Mouse (Mus musculus): ENCODE data around the gene Trpc2. TPM values are rescaled to one million over a fixed set of nuclear protein-coding genes. Genes with fewer than 3 reads are reported as not detected.

Gene Trpc2
- polyA plus RNA-seq (2017; shearing (Covaris generic)) = not detected

DNA sequence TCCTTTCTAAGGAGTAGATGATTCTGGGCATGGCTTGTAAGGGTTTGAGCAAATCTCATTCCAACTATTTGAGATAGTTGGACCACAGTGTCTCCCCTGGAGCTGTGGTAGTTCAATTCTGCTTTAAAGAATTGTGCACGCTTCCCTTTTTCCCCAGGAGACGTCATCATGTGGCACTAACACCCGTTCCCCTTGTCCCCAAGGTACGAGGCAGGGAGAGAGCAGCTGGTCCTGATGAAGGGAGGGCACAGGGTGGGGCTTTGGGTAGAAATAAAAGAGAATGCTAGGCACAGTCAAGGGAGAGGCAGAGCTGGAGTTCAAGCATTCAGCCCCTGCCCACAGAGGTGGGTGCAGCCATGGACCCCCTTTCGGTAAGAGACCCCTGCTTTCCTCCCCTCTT lies at the start of gene Trpc2:
Trpc2 (plus strand) TSS at position 301 of the 400 bp plus-strand sequence.

DNA sequence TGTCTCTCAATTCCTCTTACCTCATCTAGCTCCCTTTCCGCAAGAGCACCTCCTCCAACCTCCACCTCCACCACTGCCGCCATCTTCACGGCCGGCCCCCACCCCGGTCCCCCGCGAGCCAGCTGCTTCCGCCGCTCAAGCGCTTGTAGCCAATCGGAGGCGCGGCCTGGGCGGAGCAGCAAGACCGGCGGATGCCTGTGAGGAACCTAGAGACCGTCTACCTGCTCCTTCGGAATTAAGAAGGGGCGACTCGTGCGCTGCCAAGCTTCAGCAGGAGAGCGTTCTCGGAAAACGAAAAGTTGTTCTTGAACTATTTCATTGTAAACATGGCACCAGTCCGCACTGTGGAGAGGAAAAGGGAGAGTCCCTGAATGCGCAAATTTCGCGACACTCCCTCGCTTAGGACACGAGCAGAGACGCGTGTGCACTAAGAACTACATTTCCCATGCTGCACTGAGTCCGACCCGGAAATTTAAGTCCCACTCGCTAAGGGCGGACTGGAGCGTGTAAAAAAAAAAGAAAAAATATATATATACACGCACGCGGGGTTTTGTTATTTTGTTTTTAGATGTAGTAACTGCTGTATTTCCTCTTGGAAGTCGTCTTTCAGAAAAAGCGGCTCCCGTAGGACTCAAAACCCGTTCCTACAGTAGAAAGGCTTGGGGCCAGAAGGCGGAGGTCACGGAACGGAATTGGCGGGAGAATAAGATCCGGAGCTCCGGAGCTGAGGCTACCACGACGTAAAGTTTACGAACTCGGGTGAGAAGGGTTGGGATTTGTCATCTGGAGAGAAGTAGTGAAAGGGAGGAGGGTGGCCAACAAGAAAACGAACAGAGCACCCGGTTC lies 17.6 kb upstream of the Trpc2 start, which contains the start of the genes Rnf121, Xndc1 and Xntrpc:
Rnf121 (minus strand) TSS at position 424 of the 846 bp plus-strand sequence.
Xndc1 (plus strand) TSS at position 466 of the 846 bp plus-strand sequence.
Xntrpc (plus strand) TSS at position 668 of the 846 bp plus-strand sequence.

GRCm38 (mm10) chr7:102101487-102101886 lies 18.6 kb downstream of the Trpc2 start, which contains the start of gene Art1:
TSS of gene Art1 (plus strand) at chr7:102101743.

GRCm38 (mm10) chr7:102109171-102109570 lies 26.3 kb downstream of the Trpc2 start, which contains the start of gene Art5:
TSS of gene Art5 (minus strand) at chr7:102109489.

GRCm38 (mm10) chr7:102116579-102117331 lies 33.8 kb downstream of the Trpc2 start, which contains the start of gene Chrna10:
TSS of gene Chrna10 (minus strand) at chr7:102116828.

Other genes starting within 250 kb of the Trpc2 start
- 9.6 TPM for gene Inppl1, start 244.9 kb upstream of the Trpc2 start, polyA plus RNA-seq (2017; shearing (Covaris generic))
- gene Folr2, start 225.9 kb upstream of the Trpc2 start, polyA plus RNA-seq (2017; shearing (Covaris generic)) = not detected
- gene Anapc15, start 219.4 kb upstream of the Trpc2 start, polyA plus RNA-seq (2017; shearing (Covaris generic)) = 31.1 TPM
- gene Folr1, start 212.3 kb upstream of the Trpc2 start, polyA plus RNA-seq (2017; shearing (Covaris generic)) = not detected
- gene Lamtor1, start 177.2 kb upstream of the Trpc2 start, polyA plus RNA-seq (2017; shearing (Covaris generic)) = 83.3 TPM
- gene Tomt, start 176.8 kb upstream of the Trpc2 start, polyA plus RNA-seq (2017; shearing (Covaris generic)) = 0.57 TPM
- 0.44 TPM for gene Lrrc51, start 149.2 kb upstream of the Trpc2 start, polyA plus RNA-seq (2017; shearing (Covaris generic))
- gene Numa1, start 149.0 kb upstream of the Trpc2 start, polyA plus RNA-seq (2017; shearing (Covaris generic)) = 138 TPM
- 3.2 TPM for gene Il18bp, start 64.4 kb upstream of the Trpc2 start, polyA plus RNA-seq (2017; shearing (Covaris generic))
- 20.0 TPM for gene Rnf121, start 17.6 kb upstream of the Trpc2 start, polyA plus RNA-seq (2017; shearing (Covaris generic))
- gene Xndc1, start 17.6 kb upstream of the Trpc2 start, polyA plus RNA-seq (2017; shearing (Covaris generic)) = 27.8 TPM
- 0.20 TPM for gene Xntrpc, start 17.4 kb upstream of the Trpc2 start, polyA plus RNA-seq (2017; shearing (Covaris generic))
- not detected for gene Art1, start 18.6 kb downstream of the Trpc2 start, polyA plus RNA-seq (2017; shearing (Covaris generic))
- gene Art5, start 26.4 kb downstream of the Trpc2 start, polyA plus RNA-seq (2017; shearing (Covaris generic)) = 0.25 TPM
- gene Chrna10, start 33.7 kb downstream of the Trpc2 start, polyA plus RNA-seq (2017; shearing (Covaris generic)) = not detected
- gene Nup98, start 127.1 kb downstream of the Trpc2 start, polyA plus RNA-seq (2017; shearing (Covaris generic)) = 187 TPM
- 37.9 TPM for gene Pgap2, start 127.1 kb downstream of the Trpc2 start, polyA plus RNA-seq (2017; shearing (Covaris generic))
- gene Rhog, start 172.9 kb downstream of the Trpc2 start, polyA plus RNA-seq (2017; shearing (Covaris generic)) = 608 TPM
- gene Stim1, start 184.7 kb downstream of the Trpc2 start, polyA plus RNA-seq (2017; shearing (Covaris generic)) = 165 TPM

Measured in effector memory CD4-positive, alpha-beta T cell, adult 5 months (primary cell).